Mouse (Mus musculus): ENCODE data around the gene Eif4e3.

The Eif4e3 gene

GRCm38 (mm10) chr6:99665457-99666317, 884 bp downstream of the Eif4e3 start:
- peak; percentile 34 for DNase-seq (ENCODE audit: low read depth, low spot score)

DNA sequence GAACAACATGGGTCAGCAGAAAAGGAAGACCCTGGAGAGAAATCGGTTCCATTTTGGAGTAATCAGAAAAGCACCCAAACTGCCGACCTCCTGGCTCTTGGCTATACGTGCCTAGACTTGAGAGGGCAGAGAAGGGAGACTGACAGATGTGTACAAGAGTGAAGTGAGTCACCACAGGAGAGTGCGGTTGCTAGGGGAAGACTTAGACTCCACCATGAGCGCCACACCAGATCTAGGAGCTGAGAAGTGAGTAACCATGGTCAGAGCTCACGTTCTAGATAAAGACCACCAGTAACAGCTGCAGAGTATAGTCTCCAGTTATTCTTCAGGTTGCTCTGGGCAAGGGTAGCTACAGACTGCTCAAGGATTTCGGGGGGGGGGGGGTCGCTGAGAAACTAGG, 3.3 kb downstream of the Eif4e3 start:
- no peak for DNase-seq (ENCODE audit: low read depth, low spot score)

GRCm38 (mm10) chr6:99660443-99660842, 6.1 kb downstream of the Eif4e3 start:
- no peak for DNase-seq (ENCODE audit: low read depth, low spot score)

- no peak for DNase-seq (ENCODE audit: low read depth, low spot score)
Measured at GRCm38 (mm10) chr6:99658586-99658985, 8.0 kb downstream of the Eif4e3 start.

- DNase-seq (ENCODE audit: low read depth, low spot score), result no peak
Measured at GRCm38 (mm10) chr6:99656088-99656487, 10.5 kb downstream of the Eif4e3 start.

DNA sequence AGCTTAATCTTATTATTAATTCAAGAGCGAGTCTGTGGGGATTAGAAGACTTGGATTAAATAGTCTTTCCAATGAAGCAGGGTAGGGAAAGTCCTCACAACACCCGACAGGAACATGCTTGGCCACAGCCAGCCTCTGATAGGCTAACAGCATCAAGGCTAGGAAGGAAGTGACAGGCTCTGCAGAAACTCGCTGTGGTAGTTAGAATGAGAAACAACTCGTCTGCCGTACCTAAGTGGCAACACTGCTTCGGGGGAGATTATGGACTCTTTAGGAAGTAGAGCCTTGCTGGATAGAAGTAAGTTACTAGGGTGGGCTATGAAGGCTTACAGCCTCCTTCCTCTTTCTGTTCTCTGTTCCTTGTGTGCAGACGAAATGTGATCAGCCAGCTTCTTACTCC, 11.1 kb downstream of the Eif4e3 start:
- DNase-seq (ENCODE audit: low read depth, low spot score), result no peak

DNA sequence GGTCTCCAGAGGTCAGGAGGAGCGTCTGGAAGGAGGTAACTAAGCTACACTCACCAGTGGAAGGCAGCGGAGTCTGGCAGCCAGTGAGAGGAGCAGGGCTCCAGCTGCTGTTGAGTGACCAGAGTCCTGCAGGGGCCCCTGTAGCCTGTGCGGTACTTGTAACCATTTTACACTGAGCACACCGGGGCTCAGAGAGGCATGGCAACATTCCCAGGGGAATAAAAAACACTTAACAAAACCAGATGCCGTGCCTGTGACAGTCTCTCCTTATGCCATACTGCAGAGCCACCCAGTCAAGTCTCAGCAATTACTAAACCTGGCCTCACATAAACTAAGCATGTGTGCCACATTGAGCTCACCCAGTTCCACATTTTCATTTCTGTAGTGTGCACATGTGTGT, 12.2 kb downstream of the Eif4e3 start:
- no peak for DNase-seq (ENCODE audit: low read depth, low spot score)

DNA sequence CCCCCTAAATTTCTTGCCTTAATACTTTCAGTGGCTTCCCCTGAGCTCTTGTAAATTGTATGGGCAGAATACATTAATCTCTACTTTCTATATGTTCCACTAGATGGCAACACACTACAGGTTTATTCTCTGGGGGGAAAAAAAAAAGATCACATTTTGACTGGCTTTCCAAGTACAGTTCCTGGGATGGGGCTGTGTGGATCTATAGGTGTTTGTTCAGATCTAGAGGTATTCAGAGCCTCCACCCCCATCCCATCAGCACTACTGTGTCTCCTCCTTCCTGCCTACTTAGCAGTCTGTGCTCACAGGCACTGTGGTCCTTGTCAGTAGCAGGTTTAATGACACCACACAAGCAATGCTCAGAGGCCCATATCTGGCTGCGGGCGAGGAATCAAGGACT, 14.2 kb downstream of the Eif4e3 start:
- DNase-seq (ENCODE audit: low read depth, low spot score), result peak; percentile 54

GRCm38 (mm10) chr6:99649307-99649706, 17.3 kb downstream of the Eif4e3 start:
- no peak for DNase-seq (ENCODE audit: low read depth, low spot score)

GRCm38 (mm10) chr6:99646344-99646743, 20.2 kb downstream of the Eif4e3 start:
- DNase-seq (ENCODE audit: low read depth, low spot score), result no peak

GRCm38 (mm10) chr6:99644876-99645275, 21.7 kb downstream of the Eif4e3 start:
- no peak for DNase-seq (ENCODE audit: low read depth, low spot score)

DNA sequence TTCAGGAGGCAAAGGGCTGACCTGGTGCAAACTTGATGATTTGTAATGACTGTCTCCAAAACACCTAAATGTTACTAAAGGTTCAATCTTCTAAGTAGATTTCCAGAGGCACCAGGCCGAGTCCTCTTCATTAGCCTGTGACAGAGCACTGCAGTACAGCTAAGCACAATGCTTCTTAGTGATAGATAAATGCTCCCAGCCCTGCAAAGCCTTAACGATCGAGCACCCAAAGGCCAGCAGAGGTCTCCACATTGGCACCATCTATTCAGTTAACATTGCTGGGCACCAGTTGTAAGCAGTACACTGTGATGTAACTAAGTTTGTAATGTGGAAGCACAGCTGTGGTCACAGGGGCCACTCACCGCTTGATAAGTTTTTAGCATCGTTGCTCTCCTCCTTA, 22.2 kb downstream of the Eif4e3 start:
- DNase-seq (ENCODE audit: low read depth, low spot score), result no peak

- no peak for DNase-seq (ENCODE audit: low read depth, low spot score)
Measured at GRCm38 (mm10) chr6:99643439-99644199, 23.0 kb downstream of the Eif4e3 start.

GRCm38 (mm10) chr6:99637456-99637855, 29.1 kb downstream of the Eif4e3 start:
- no peak for DNase-seq (ENCODE audit: low read depth, low spot score)

GRCm38 (mm10) chr6:99636801-99637200, 29.8 kb downstream of the Eif4e3 start:
- DNase-seq (ENCODE audit: low read depth, low spot score), result no peak

DNA sequence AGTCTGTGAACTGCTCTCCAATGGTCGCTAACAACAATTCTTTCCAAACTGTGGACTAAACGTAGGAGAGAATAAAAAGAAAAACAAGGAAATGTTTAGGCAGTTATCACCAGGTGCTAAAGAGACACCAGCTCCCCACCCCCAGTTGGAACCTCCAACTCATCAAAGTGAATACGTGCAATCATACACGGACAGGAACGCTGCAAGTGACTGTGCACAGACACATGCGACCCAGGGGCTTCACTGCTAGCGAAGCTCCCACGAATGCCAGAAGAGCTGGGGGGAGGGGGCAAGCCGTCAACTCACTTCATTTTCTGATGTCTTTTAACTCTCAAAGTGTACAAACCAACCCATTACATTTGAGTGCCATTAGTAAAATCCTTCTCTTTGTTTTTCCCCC, 30.4 kb downstream of the Eif4e3 start:
- no peak for DNase-seq (ENCODE audit: low read depth, low spot score)

DNA sequence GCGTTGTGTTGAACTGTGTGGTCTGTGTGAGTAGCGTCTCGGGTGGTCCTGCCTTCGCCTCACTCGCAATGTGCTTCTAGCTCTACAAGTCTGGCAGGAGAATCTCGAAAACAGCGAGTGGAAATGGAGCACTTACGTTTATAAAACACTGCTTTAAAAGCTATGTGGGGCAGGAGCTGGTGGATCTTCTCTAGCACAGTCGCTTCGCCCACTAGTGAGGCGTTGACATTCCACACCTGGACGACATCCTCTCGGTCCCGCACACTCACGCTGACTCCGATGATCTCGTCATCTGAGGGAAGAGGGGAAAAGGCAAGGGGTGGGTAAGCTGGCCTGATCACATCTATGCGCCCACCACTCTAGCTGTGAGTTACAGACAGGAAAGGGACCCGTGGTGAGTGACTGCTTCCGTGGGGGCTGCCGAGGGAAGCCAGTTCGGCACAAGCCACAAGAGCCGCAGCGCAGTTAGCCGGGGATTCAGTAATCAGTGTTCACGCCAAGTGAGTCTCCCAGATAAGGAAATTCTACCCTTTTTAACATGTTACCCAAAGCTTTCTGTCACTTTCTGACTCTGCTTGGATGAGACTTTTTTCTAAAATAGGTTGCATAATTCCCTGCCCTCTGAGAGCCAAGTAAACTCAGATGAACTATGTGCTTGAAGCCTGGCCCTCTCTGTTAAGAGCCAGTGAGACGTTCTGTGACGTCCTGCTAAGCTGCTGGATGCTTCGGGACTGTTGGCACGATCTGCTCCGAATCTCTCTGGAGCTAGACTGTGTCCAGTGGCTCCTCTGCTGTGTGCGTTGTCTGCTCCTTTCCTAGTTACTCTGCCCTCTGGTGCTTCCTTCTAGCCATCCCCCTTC, 34.2 kb downstream of the Eif4e3 start:
- DNase-seq (ENCODE audit: low read depth, low spot score), result no peak

DNA sequence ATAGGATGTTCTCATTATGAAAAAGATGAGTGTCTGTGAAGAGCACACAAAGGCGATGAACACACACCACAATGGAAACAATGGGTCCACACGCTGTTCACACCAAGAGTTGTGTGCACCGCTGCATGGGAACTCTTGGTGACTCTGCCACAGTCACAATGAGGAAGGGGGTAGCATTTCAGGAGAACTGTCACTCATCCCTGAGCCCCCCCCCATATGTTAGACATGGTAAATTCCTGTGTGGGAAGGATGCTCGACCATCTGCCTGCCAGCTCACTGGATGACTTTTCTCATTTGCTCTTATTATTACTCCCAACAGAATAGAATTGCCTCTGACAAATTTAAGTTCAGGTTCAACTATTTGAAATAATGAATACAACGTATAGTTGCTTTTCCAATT, 34.9 kb downstream of the Eif4e3 start:
- no peak for DNase-seq (ENCODE audit: low read depth, low spot score)

- no peak for DNase-seq (ENCODE audit: low read depth, low spot score)
Measured at GRCm38 (mm10) chr6:99629726-99630458, 36.7 kb downstream of the Eif4e3 start.

DNA sequence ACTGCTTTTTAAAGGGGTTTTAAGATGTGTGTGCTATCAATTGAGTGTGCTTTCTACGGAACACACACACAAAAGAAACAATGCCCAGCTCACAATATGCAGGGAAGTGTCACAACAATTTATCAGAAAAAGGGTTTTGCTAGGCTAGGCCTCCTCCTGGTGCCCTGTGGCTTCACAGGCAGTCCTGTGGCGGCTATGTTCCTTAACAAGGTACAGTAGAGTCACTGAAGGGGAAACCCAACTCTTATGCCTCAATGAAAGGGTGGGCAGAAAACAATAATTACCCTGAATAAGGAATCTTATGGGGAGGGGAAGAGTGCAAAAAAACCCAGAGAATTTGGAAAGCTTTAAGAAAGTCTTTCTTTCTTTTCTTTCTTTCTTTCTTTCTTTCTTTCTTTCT, 40.2 kb downstream of the Eif4e3 start:
- no peak for DNase-seq (ENCODE audit: low read depth, low spot score)

GRCm38 (mm10) chr6:99625803-99626202, 40.8 kb downstream of the Eif4e3 start:
- DNase-seq (ENCODE audit: low read depth, low spot score), result no peak

All from 3T3-L1 (cell line).